Mouse (Mus musculus) adipose tissue, adult 10 weeks (tissue): ENCODE results near the gene Olfr1253. TPM values are rescaled to one million over a fixed set of nuclear protein-coding genes. Genes with fewer than 3 reads are reported as not detected.

Experiments
- polyA plus RNA-seq: library from polyadenylated mRNA; stranded (reverse); fragments of 350-450 nt; fragmentation: Illumina TruSeq; extraction: RNeasy Lipid Tissue Mini Kit (QIAGEN cat#74804); gene quantifications from one replicate; pipeline ENCODE4 v1.2.3, GENCODE M21; 2014; ENCODE audit warnings: low read depth, low replicate concordance

Gene Olfr1253
- not detected for polyA plus RNA-seq

GRCm38 (mm10) chr2:89756990-89757389 is at the start of gene Olfr1253:
TSS of gene Olfr1253 (minus strand) at chr2:89757090.

GRCm38 (mm10) chr2:89793519-89793918 is 36.6 kb upstream of the Olfr1253 start, which contains the start of gene Olfr1254:
TSS of gene Olfr1254 (minus strand) at chr2:89793619.

GRCm38 (mm10) chr2:89724912-89725311 is 32.0 kb downstream of the Olfr1253 start, which contains the start of gene Olfr1252:
TSS of gene Olfr1252 (minus strand) at chr2:89725012.

Other genes with a start within 250 kb of the Olfr1253 start
- gene Olfr1243, start 225.6 kb downstream of the Olfr1253 start, polyA plus RNA-seq, result not detected
- not detected for gene Olfr1245, start 178.6 kb downstream of the Olfr1253 start, polyA plus RNA-seq
- gene Olfr1246, start 163.9 kb downstream of the Olfr1253 start, polyA plus RNA-seq, result not detected
- not detected for gene Olfr1247, start 143.0 kb downstream of the Olfr1253 start, polyA plus RNA-seq
- gene Olfr1248, start 138.8 kb downstream of the Olfr1253 start, polyA plus RNA-seq, result not detected
- not detected for gene Olfr1249, start 122.1 kb downstream of the Olfr1253 start, polyA plus RNA-seq
- gene Olfr1250, start 95.6 kb downstream of the Olfr1253 start, polyA plus RNA-seq, result not detected
- gene Olfr1251, start 85.2 kb downstream of the Olfr1253 start, polyA plus RNA-seq, result not detected
- not detected for gene Olfr1252, start 32.1 kb downstream of the Olfr1253 start, polyA plus RNA-seq
- not detected for gene Olfr1254, start 36.5 kb upstream of the Olfr1253 start, polyA plus RNA-seq
- not detected for gene Olfr1255, start 55.0 kb upstream of the Olfr1253 start, polyA plus RNA-seq
- not detected for gene Olfr1256, start 84.5 kb upstream of the Olfr1253 start, polyA plus RNA-seq
- not detected for gene Olfr48, start 91.1 kb upstream of the Olfr1253 start, polyA plus RNA-seq
- gene Olfr1257, start 121.3 kb upstream of the Olfr1253 start, polyA plus RNA-seq, result not detected
- not detected for gene Olfr1258, start 170.2 kb upstream of the Olfr1253 start, polyA plus RNA-seq
- not detected for gene Olfr1259, start 191.6 kb upstream of the Olfr1253 start, polyA plus RNA-seq
- gene Olfr1260, start 217.2 kb upstream of the Olfr1253 start, polyA plus RNA-seq, result not detected
- gene Olfr1261, start 234.1 kb upstream of the Olfr1253 start, polyA plus RNA-seq, result not detected
- gene Olfr1262, start 243.1 kb upstream of the Olfr1253 start, polyA plus RNA-seq, result not detected